Mouse (Mus musculus) liver, adult 10 weeks (tissue): ENCODE data around the gene Ydjc. TPM values are rescaled to one million over a fixed set of nuclear protein-coding genes. Genes with fewer than 3 reads are reported as not detected.

Experiments used
- polyA plus RNA-seq: library from polyadenylated mRNA; stranded (reverse); fragments of 350-450 nt; fragmentation: Illumina TruSeq; extraction: RNeasy Lipid Tissue Mini Kit (QIAGEN cat#74804); gene quantifications from one replicate; pipeline ENCODE4 v1.2.3, GENCODE M21; 2014; ENCODE audit warnings: low read depth, low replicate concordance

Gene Ydjc
- not detected for polyA plus RNA-seq

GRCm38 (mm10) chr16:17144339-17144738 lies at the start of gene Ydjc:
Gene Ydjc (plus strand): TSS chr16:17144621.

DNA sequence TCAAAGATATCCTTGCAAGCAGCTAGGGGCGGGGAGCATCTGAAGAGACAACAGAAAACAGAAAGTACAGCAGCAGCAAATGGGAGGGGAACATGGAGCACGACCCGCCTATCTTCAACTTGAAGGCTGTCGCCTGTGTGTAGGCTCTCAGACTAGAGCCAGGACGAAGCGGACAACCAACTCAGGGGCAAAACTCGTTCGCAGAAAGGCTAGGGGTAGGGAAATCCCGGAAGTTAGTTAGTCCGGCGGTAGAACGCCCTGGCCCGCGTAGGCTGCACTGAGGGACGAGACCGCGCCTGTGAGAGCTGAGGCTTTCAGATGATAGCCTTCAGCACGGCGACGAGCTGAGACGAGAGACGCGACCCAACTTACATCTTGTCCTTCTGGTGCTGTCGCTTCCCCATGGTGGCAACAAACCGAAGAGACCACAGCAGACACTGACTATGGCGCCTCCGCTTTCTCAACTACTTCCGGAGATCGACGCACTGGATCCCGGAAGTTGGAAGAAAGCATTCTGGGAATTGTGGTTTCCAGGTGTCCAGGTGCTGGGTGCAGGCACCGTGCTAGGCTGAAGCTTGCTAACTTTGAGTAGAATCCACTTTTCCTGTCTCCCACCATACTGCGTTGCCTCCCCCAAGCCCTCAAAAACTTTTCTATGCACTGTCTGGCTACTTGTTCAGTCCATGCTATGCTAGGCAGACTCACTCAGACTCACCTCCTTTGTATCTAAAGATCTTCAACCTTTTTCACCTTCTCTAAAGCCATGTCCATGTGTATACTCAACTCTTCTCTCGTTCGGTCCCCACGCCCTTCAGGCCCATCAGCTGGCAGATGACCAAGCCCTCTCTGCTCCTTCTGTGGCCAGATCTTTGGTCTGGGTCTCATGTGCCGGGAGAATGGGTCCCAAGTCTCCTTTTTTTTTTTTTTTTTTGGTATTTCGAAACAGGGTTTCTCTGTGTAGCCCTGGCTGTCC lies 33.4 kb upstream of the Ydjc start, which contains the start of gene Ppil2:
TSS of gene Ppil2 (minus strand) at position 487 of the 973 bp plus-strand sequence.

DNA sequence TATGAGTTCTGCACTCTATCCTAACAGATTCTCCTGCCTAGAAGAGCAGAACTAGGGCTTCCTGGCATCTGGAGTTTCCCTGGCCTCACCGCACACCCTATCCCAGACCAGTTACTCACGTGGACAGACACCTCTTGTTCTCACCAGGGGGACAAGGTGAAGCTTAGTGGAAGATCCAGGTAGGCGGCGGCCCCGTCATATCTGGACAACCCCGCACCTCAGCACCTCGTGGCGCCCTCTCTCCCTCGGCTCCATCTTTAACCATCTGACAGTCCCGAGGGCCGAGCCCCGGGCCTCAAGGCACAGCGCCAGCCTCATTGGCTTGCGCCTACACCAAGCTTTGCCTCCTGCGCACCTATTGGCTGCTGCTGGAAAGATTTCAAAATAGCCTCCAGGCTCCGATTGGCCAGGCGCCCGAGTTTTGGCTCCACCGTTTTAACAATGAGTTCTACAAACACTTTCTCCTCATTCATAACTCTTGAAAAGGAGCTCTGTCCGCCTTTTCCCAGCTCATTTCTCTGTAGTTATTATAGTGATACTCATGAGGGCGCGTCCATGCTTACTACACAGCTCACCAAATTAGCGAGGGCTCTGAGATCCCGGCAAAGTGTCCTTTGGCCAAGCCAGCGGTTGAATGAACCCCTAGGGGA lies 19.4 kb upstream of the Ydjc start, which contains the start of gene 2610318N02Rik:
TSS of gene 2610318N02Rik (minus strand) at position 297 of the 650 bp plus-strand sequence.

GRCm38 (mm10) chr16:17132089-17132905 lies 12.1 kb upstream of the Ydjc start, which contains the start of gene Sdf2l1:
Gene Sdf2l1 (minus strand): TSS chr16:17132383.

DNA sequence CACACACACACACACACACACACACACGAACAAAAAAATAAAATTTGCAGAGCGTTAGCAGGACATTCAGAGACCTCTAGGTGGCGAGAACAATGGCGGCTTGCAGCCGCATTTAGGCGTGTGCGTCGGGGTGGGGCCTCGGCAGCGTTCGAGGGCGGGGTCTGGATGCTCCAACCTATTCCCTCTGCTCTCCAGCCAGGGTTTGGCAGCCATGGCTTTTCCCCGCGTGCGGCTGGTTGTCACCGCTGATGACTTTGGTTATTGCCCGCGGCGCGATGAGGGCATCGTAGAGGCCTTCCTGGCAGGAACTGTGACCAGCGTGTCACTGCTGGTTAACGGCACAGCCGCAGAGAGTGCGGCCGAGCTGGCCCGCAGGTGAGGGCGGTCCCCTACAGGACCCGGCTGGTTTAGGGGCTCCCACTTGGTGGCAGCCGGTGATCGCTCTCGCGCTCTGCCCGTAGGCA lies 2.4 kb downstream of the Ydjc start, which contains the start of gene Ccdc116:
TSS of gene Ccdc116 (minus strand) at position 458 of the 464 bp plus-strand sequence.

DNA sequence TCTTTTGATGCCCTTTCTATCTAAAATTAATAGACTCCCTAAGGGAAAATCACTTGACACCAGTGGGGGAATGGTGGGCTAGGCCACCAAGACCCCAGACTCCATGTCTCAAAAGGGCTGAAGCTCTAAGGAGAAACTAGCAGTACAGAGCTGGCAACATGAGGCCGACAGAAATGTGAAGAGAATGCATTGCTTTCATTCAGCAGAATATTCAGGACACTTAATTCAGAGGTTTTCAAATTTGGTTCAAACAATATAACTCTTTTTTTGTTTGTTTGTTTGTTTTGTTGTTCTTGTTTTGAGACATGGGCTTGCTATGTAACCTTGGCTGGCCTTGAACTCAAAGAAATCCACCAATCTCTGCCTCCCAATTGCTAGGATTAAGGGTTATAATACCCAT lies 58.1 kb downstream of the Ydjc start, which contains the start of gene Ube2l3:
TSS of gene Ube2l3 (minus strand) at position 101 of the 400 bp plus-strand sequence.

GRCm38 (mm10) chr16:17208389-17209361 lies 64.3 kb downstream of the Ydjc start, which contains the start of gene Rimbp3:
Gene Rimbp3 (plus strand): TSS chr16:17208603.

Other genes with a start within 250 kb of the Ydjc start
- gene Ppm1f, start 248.2 kb upstream of the Ydjc start, polyA plus RNA-seq = 4.8 TPM
- gene Mapk1, start 161.2 kb upstream of the Ydjc start, polyA plus RNA-seq = 111 TPM
- gene Ypel1, start 74.9 kb upstream of the Ydjc start, polyA plus RNA-seq = 0.34 TPM
- gene Ppil2, start 33.4 kb upstream of the Ydjc start, polyA plus RNA-seq = 38.8 TPM
- gene 2610318N02Rik, start 19.5 kb upstream of the Ydjc start, polyA plus RNA-seq = not detected
- 16.2 TPM for gene Sdf2l1, start 12.2 kb upstream of the Ydjc start, polyA plus RNA-seq
- not detected for gene Ccdc116, start 2.6 kb downstream of the Ydjc start, polyA plus RNA-seq
- 130 TPM for gene Ube2l3, start 58.0 kb downstream of the Ydjc start, polyA plus RNA-seq
- gene Rimbp3, start 64.0 kb downstream of the Ydjc start, polyA plus RNA-seq = not detected
- 0.40 TPM for gene Hic2, start 89.0 kb downstream of the Ydjc start, polyA plus RNA-seq
- not detected for gene Tmem191c, start 131.5 kb downstream of the Ydjc start, polyA plus RNA-seq
- gene Serpind1, start 186.8 kb downstream of the Ydjc start, polyA plus RNA-seq = 698 TPM